Mouse (Mus musculus) heart, postnatal 0 days (tissue): ENCODE measurements at regions not wholly inside any gene's neighbourhood (a gene's known extent, or its start where the extent isn't known, plus 50 kb on each side); places are given as distances from the start of the nearest gene placed in this dataset.

ENCODE experiments used
- CTCF ChIP-seq: IDR thresholded peaks from 2 replicates; pipeline ENCODE4 v1.5.1; 2016; ENCODE audit warnings: antibody characterized with exemption, control low read depth, low read depth
- EP300 ChIP-seq: IDR thresholded peaks from 2 replicates; pipeline ENCODE4 v1.6.1; 2016; ENCODE audit warnings: antibody characterized with exemption, low read depth

- TF ChIP-seq CTCF = no peak
- no peak for TF ChIP-seq EP300
These were observed 57.8 kb upstream of the Rbms1 start for GRCm38 (mm10) chr2:61020791-61021190.
